Mouse (Mus musculus) Muller cell, postnatal 12 days (primary cell): ENCODE measurements around the gene Tff2.

Source experiments
- DNase-seq: peaks from one replicate; pipeline ENCODE4 v3.0.0-alpha.2; 2015; ENCODE audit errors: inconsistent ontology term

Gene Tff2

GRCm38 (mm10) chr17:31144040-31145037, at the start of gene Tff2:
Tff2 (minus strand) TSS chr17:31144282.
- no peak for DNase-seq

GRCm38 (mm10) chr17:31193360-31193759, 49.3 kb upstream of the Tff2 start:
- no peak for DNase-seq

GRCm38 (mm10) chr17:31192663-31193062, 48.6 kb upstream of the Tff2 start:
- no peak for DNase-seq

GRCm38 (mm10) chr17:31191825-31192224, 47.7 kb upstream of the Tff2 start:
- no peak for DNase-seq

GRCm38 (mm10) chr17:31187370-31187769, 43.3 kb upstream of the Tff2 start:
- peak; percentile 37 for DNase-seq

- no peak for DNase-seq
These were observed 40.3 kb upstream of the Tff2 start for GRCm38 (mm10) chr17:31184269-31184990.

- DNase-seq = no peak
These were observed 39.3 kb upstream of the Tff2 start for GRCm38 (mm10) chr17:31183180-31183974.

GRCm38 (mm10) chr17:31181490-31181889, 37.4 kb upstream of the Tff2 start:
- no peak for DNase-seq

GRCm38 (mm10) chr17:31176321-31176720, 32.2 kb upstream of the Tff2 start:
- DNase-seq = no peak

- no peak for DNase-seq
These were observed 25.7 kb upstream of the Tff2 start for GRCm38 (mm10) chr17:31169796-31170195.

- no peak for DNase-seq
These were observed 21.0 kb upstream of the Tff2 start, which contains the start of gene Tff1 for GRCm38 (mm10) chr17:31165127-31165526. Tff1 (minus strand) TSS chr17:31165277.

- no peak for DNase-seq
These were observed 19.7 kb upstream of the Tff2 start for GRCm38 (mm10) chr17:31163821-31164220.

- DNase-seq = peak; percentile 23
These were observed 18.5 kb upstream of the Tff2 start for GRCm38 (mm10) chr17:31162607-31163006.

GRCm38 (mm10) chr17:31160291-31160690, 16.2 kb upstream of the Tff2 start:
- no peak for DNase-seq

- no peak for DNase-seq
These were observed 13.8 kb upstream of the Tff2 start for GRCm38 (mm10) chr17:31157921-31158320.

GRCm38 (mm10) chr17:31153785-31154184, 9.7 kb upstream of the Tff2 start:
- DNase-seq = no peak

GRCm38 (mm10) chr17:31152966-31153499, 9.0 kb upstream of the Tff2 start:
- DNase-seq = no peak

- DNase-seq = no peak
These were observed 8.4 kb upstream of the Tff2 start for GRCm38 (mm10) chr17:31152512-31152911.

GRCm38 (mm10) chr17:31145998-31146397, 1.9 kb upstream of the Tff2 start:
- no peak for DNase-seq

- DNase-seq = no peak
These were observed 2.0 kb downstream of the Tff2 start for GRCm38 (mm10) chr17:31142116-31142515.

GRCm38 (mm10) chr17:31138398-31138797, 5.7 kb downstream of the Tff2 start:
- peak; percentile 60 for DNase-seq
